Mouse (Mus musculus) heart, postnatal 4 days (tissue): ENCODE measurements at regions not wholly inside any gene's neighbourhood (a gene's known extent, or its start where the extent isn't known, plus 50 kb on each side); places are given as distances from the start of the nearest gene placed in this dataset.
"Not testable (repeated sequence)": the region's sequence is repeated elsewhere in the genome, so short reads cannot be mapped to it uniquely, and the experiment has no call there.

Source experiments
- DNase-seq: peaks from one replicate; pipeline ENCODE4 v3.0.0; 2021

DNA sequence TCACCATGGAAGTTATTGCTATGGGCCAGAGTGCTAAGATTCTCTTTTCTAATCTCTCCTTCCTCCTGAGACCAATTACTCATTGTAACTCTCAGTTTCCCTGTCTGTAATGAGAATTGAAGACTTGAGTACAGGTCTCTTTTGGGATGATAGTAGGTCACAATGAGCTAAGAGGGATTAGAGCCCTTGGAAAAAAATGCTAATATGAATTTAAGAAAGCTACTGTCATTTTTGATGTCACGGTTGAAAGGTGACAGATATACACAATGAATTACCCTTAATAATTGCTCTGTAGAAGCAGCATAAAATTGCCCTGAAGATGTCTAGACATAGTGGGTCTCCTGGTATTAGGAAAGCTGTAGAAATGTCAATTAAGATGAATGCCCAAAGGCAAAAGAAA, 178.2 kb downstream of the Kcna4 start:
- DNase-seq, result no peak

DNA sequence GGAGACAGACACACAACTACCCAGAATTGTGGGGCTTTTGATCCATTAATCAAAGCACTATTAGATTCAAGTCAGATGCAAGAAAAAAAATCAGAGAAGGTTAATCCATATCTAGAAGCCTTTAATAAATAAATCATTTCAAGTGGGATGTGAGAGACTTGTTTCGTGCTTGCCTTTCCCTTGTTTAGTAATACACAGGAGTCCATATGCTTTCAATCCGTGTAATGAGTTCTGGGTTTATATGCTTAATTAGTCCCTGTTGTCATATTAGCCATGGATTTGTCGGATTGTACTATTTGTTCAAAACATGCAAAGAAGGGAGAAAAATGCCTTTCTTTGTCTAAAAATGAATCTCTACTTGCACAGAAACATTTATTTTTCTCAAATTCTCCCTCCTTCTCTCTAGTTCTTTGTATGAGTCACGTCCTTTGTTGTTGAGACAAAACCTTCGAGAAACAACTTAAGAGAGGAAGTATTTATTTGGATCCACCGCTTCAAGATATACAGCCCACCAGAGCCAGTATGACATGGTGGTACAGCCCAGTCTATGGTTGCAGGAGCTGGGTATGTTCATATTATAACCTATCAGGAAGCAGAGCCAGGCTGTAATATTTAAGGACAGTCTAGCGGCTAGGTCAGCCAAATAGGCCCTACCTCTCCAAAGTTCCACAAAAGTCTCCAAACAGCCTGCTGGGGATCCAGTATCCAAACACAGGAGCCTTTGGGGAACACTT, 213.4 kb downstream of the Kcna4 start:
- DNase-seq, result no peak

DNA sequence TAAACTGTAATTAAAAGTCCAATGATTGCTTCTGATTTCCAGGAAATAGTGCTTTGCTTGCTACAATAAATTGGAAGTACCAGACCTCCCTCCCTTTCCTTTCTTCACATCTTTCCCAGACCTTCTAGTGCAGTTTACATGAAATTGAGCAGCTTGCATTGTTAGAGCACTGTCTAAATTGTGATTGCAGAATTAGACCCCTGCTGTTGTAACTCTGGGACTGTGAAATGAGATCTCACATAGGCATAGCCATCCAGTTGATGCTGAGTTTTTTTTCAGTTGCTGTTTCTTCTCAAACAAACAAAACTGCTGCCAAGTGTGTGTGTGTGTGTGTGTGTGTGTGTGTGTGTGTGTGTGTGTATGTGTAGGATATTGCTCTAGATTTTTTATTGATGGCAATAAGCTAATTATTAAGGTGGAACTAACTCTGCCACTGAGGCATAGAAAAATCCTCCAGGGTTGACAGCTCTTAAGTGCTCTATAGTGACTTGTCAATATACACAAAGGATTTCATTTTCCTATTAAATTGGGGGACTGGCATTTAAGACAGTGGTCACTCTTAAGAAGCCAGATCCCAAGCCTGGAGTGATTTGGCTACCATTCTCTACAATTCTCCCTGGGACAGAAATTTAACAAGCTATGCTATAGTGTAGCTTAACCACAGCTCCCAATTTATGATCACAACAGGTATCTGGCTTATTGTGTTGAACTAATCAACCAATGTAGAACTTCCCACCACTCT, 217.2 kb downstream of the Kcna4 start:
- DNase-seq, result no peak

DNA sequence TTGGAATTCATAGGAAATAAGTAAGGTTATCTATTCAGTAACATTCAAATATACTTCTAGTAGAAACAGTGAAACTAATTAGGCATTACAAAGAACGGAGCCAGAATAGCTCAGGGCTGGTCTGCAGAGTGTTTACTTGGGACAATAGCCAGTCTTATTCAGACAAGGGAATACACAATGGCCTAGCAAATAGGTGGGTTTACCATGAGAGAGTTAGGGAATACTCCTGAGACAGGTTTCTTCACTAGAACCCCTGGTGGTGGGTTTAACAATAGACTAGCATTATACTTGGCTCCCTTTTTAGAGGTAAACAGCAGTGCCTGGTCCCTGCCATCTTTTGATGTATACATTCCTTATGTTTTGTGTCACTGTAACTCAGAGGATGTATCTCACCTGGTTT, 225.0 kb downstream of the Kcna4 start:
- not testable (repeated sequence) for DNase-seq

DNA sequence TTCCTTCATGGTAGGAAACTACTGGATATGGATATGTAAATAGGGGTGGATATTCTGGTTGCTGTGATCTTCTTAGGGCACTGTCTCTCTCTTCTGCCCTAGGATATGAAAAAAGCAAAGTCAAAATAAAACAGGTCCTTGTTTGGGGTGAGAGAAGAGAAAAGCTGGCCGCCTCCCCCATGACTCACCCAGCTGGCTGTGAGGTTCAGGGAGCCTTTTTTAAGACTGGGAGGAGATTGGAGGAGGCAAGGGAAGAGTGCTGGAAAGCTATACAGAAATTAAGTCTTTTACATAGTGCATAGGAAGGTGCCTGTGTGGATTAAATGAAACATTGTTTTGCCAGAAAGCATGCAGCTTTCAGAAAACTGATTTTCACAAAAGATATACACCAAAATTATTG, 227.7 kb downstream of the Kcna4 start:
- DNase-seq, result no peak

DNA sequence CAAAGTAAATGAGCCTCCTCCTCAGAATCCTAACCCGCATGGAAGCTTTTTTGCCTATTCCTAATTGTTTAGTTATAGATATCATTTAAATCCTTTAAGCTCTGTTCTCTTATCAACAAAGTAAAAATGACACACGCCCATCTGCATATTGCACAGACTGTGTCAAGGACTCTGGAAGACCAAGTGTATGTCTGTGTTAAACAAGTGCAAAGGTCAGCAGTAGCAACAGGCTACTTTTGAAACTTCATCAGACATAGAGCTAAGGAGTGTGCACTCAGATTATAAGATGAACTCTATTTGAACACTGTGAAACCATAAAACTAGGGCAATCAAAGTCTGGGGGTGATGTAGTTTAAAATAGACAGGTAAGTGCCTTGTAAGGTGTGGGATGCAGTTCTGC, 228.3 kb downstream of the Kcna4 start:
- DNase-seq, result no peak

DNA sequence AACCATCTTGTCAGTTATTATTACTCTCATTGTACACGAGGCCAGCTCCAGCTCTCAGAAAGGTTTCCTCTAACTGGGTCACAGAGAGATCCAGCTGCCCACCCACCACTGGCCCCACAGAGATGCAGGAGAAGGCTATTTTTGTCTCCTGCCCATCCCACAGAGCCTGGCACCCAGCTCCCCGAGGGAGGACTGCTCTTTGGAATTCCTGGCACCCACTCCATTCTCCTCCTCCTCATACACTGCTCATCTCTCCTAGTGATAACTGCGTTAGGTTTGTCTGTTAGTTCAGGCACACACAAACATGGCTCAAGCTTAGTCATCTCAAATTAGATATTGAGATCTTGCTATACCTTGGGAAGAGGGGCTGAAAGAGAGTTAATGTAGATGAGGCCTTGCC, 228.9 kb downstream of the Kcna4 start:
- DNase-seq, result peak; percentile 40

DNA sequence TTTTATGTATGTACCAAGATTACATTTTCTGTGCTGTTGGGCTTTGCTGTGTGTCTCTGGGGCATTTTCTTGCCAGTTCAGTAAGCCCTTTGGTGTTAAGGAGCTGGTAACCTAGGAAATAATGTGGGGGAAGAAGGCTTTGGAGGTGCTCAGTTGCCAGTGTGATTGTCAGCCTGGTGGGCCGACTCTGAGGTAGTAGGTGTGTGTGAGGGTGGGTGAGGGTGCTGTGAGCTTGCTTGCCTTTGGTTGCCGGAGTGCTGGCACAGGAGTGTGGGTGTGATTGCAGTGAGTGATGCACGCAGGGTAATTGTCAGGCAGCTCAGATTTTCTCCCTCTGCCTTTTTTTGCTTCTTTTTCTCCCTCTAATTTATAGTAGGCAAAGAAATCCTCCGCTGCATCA, 229.3 kb downstream of the Kcna4 start:
- DNase-seq, result no peak

DNA sequence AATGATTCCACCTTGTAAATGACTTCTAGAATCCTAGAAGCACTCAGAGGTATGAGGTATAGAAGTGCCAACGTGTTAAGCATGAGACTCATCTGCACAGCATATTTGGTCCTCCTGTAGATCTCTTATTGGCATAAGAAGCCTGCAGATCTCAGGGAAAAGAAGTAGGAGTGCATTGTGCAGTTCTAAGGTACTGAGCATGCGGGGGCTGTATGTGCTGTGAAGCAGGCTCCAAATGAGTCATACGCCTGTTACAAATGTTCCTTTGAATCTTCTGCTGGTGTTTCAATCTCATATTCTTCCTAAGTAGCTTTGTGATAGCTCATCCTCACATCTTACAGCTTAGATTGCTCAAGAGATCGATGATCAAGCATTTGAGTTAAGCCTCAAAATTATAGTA, 252.7 kb downstream of the Kcna4 start:
- no peak for DNase-seq

DNA sequence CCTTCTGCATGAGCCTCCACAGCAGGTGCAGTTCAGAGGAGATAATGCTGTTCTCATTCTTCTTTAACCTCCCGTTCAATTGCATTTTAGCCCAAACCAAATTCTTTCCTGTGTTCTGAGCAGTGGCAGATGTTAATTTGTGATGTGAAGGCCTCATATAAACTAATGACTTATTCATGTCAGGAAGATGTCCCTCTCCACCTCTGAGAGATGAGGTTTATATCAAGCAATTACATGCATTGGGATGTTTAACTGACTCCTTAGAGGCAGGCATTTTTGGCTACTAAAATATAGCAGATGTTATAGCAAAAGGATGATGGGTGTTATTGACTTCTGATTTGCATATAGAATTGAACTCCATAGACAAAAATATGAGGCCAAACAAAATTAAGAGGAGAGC, 262.1 kb downstream of the Kcna4 start:
- no peak for DNase-seq

DNA sequence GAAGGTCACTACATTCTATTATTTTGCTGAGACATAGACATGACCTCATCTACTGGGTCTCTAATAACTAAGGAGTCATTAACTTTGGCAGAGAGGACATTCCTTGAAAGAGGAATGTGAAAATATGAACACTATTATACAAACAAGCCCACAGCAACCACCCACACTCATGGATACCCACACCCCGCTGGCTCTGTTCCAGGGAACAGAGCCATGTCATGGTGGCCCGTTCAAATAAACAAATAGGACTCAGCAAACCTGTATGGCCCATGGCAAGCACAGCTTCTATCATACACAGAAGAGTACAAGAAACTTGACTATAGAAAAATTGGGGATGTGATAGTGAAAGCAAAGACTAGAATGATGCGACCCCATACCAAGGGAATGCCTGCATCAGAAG, 265.8 kb downstream of the Kcna4 start:
- no peak for DNase-seq

DNA sequence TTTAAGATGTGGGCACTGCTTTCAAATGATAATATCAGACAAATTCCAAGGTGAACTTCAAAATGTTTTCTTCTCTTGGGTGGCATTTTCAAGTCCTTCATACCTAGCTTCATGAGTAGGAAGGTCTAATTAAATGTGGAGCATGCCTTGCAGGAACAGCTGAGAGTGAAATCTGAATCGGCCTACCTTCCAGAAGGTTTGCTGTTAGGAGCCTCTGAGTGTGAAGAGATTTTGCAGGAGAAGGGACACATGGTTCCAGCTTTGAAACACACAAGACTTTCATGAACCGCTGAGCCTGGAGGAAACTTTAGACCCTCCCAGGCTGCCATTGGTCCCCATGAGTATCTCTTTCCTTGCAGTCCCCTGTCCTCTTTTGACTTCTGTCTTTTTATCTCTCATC, 279.2 kb downstream of the Kcna4 start:
- no peak for DNase-seq

DNA sequence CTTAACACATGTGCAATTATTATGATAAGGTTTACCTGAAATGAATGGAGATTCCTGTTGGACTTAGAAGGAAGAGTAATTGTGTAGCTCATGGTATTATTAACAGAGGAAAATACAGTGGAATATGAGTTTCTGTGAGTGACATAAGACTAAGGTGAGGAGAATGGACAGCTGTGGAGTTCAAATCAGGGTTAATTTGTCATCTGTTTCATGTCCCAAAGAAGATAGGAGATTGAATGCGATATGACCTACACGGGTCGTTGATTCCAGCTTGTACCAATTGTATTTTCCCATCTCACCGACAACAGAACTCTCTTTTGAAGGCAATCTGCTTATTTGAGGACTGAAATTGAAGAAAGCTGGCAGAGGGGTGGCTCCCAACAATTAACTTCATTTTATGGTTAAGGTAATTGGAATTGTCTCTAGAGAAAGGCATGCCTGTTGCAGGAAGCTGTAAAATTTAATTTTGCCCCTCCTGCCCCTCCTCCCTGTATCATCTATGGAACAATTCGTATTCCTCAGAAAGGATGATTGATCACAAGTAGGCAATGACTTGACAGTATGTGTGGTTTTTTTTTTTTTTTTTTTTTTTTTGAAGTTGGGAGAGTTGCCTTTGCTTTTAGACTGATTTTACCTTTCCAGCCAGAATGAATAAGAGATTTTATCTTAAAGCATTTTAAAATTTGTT, 319.6 kb downstream of the Kcna4 start:
- DNase-seq, result no peak

DNA sequence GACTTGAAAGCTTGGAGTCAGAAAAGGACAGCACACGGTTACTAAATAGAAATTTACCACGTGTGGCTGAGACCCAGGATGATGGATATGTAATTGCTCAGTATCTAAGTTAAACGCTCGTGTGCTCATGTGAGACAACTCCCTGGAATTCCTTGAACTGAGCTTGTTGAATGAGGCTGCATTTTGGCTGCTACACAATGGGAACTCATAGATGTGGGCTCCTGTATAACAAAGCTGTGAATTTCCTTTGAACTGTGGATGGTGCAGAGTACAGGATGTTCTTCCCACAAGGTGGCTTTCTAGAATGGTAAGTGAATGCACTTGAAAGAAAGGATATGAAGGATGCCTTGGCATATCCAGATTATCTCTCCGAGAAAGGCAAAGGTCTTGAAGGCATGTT, 321.4 kb downstream of the Kcna4 start:
- DNase-seq, result no peak

DNA sequence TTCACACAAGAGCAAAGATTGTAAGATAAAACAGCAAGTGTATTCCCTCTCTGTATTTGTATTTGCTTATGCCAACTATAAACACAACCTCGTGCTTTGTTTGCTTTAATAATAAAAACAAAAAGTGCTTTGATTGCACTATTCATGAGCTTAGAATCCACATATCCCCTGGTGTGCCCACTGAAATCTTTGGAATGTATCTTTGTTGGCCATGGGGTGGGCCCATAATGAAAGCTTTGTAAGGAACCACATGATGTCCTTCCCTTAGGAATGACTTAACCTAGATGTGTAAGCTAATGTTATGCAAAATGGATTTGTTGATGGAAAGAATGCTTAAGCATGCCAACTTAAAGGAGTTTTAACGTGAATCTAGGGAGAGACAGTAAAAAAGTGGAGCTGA, 321.8 kb downstream of the Kcna4 start:
- DNase-seq, result no peak

DNA sequence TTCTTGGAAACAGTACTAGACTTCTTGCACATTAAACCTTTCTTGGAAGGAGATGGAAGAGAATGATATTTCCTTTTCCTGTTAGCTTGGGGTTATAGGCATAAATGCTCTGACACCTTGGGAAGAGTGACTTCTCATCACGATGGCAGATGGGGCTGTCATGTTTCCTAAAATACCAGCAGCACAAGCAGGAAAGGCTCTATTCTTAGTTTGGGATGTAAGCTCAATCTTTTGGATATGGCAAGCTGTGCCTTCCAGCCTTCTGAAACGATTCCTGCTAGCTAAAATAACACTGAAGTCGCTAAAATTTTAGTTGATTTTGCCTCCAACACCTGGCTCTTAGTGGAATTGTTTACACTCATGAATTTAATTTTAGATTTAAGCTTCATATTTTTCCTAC, 324.3 kb downstream of the Kcna4 start:
- DNase-seq, result no peak

DNA sequence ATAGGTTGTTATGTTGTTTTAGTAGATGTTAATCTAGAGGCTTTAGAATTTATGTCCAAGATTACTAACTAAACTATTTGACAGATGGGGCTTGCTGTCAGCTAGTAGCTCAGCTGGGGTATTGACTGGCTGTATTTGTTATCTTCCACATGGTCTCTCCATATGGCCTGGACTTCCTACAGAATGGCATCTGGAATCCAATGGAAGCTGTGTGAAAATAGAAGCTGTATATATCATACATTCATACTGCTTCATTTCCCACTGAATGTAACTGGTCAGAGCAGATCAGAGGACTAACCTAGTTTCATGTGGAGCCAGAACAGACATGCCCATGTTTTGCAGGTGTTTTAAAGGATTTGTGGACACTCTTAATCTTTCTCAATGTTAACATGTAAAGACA, 337.0 kb downstream of the Kcna4 start:
- no peak for DNase-seq

DNA sequence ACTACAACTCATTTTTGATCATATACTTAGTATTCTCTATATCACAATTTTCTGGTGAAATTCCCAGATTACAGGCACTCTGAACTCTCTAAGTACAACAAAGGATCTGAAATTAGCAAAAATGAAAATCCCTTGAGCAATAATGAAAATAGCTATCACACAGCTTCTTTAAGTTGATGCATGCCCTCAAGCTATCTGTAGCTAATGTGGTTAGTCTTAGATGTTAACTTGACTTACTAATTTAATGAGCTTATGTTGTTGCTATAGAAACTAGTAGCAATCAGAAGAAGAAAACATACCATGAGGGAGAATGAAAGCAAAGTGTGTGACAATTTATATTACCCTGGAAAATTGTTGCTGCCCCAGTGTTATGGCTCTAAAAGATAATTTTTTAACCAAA, 368.7 kb downstream of the Kcna4 start:
- no peak for DNase-seq
